Mouse (Mus musculus) thymus, postnatal 14 days (tissue): ENCODE measurements around the gene Olfr1130.
"Not testable (repeated sequence)": the region's sequence is repeated elsewhere in the genome, so short reads cannot be mapped to it uniquely, and the experiment has no call there.

Experiments
- DNase-seq: peaks from one replicate; pipeline ENCODE4 v3.0.0; 2021

The Olfr1130 gene

DNA sequence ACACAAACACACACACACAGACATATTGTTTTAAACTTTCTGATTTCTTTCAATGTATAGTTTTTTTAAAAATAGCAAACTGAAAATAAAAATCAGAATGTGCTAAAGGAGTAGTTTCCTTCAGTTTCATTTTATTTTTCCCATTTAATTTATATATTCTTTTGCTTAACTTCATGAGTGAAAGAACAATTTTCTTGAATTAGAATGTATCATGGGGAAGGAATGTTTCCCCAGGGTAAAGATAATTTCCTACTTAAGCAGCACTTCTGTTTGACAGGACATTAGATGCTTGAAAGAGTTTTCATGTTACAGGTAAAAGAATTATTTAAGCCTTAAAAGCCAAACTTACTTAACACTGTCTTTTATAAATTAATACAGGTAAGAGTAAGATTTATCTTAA lies at the start of gene Olfr1130:
TSS of gene Olfr1130 (plus strand) at position 301 of the 400 bp plus-strand sequence.
- not testable (repeated sequence) for DNase-seq

GRCm38 (mm10) chr2:87573602-87574001 lies 32.4 kb upstream of the Olfr1130 start, which contains the start of gene Olfr1129:
Gene Olfr1129, plus strand, starts transcription at chr2:87573902.
- DNase-seq = not testable (repeated sequence)

DNA sequence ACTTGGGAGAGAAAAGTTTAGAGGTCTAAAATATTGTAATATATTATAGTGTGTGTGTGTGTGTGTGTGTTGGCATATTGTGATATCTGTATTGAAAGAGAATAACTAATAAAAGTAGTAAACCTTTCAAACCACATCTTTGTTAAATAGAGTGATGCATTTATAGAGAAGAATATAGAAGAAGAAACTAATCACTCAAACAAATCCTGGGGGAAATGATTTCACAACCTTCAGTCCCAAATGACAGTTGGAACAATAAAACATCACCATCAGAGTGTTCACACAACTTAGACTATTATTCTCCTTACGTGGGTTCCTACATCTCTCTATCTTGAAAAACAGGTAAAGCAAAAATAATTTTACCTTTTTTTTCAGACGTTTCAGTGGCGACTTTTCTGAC lies 20.8 kb downstream of the Olfr1130 start, which contains the start of gene Olfr1131:
TSS of gene Olfr1131 (plus strand) at position 301 of the 400 bp plus-strand sequence.
- no peak for DNase-seq

DNA sequence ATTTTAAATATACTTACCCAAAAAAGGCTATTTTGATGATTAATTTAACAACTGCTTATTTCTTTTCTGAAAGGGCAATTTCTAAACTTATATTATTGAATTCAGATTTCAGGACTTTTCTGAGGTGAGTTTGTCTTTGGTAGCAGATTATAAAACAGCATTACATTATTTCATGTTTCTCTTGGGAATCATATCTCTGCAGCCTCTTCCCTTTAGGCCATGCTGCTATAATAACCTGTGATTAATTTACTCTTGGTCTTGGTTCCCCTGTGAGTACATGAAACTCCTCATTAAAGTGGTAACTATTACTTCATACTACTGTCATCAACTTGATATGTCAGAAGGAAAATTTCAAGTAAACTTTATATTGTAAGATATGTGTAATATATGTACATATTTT lies 31.4 kb downstream of the Olfr1130 start, which contains the start of gene Olfr1132:
TSS of gene Olfr1132 (minus strand) at position 101 of the 400 bp plus-strand sequence.
- no peak for DNase-seq

DNA sequence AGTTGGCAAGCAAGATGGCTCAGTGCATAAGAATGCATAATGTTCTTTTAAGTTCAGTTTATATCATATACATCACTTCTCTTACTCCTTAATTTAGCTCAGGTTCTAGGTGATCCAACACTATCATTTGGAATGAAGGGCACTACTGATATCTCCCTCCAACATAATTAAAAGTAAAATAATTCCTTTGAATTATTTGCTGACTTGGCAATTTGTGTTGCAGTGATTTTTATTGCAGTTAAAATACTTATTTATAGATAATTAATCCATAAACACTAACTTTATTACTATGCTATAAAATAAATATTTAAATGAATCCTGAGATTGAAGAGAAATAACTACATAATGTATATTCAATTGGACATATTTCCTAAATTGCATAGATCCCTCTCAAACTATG lies 36.4 kb downstream of the Olfr1130 start:
- no peak for DNase-seq

DNA sequence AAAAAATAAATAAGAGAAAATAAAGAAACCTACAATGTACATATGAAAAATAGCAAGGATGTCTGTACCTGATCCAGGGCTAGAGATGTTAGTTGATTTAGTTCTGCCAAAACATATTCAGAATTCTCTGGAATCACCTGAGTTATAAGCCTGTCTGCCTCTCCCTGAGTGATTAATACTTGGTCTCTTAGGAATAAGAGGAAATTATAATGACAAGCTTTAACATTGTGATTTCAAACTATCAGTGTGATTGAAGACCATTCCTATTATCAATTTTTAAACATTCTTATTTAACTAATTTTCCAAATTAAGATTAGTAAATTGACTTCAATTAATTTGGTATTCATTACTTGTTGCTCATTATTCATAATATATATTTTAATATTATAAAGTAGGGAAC lies 41.3 kb downstream of the Olfr1130 start, which contains the start of gene Olfr1133:
TSS of gene Olfr1133 (minus strand) at position 101 of the 400 bp plus-strand sequence.
- no peak for DNase-seq

- DNase-seq = no peak
Measured at GRCm38 (mm10) chr2:87658360-87658759, 52.3 kb downstream of the Olfr1130 start, which contains the start of gene Olfr1134. Gene Olfr1134, minus strand, starts transcription at chr2:87658460.
